Mouse (Mus musculus) CH12.LX (cell line): Measurements from ENCODE around the gene Trhr2. TPM values are rescaled to one million over a fixed set of nuclear protein-coding genes. Genes with fewer than 3 reads are reported as not detected.

ENCODE experiments used
- DNase-seq: peaks from one replicate; pipeline ENCODE4 v3.0.0-alpha.2; 2013; ENCODE audit errors: extremely low read depth
- H3K27ac ChIP-seq: 2 replicates; pipeline ENCODE4 v1.5.1; 2012; ENCODE audit warnings: low read depth, mild to moderate bottlenecking, control low read depth, moderate library complexity; ENCODE audit not compliant: insufficient read depth
- H3K27me3 ChIP-seq: replicated peaks from 2 replicates; pipeline ENCODE3; 2012; ENCODE audit warnings: inconsistent platforms
- H3K36me3 ChIP-seq, 2 experiments: replicated peaks in 1 of 2; 2 replicates each; pipeline versions ENCODE3 to v1.6.1; 2012; ENCODE audit warnings: inconsistent platforms in 1 of 2, low read length in 1 of 2, mild to moderate bottlenecking in 1 of 2, mixed read lengths in 1 of 2, moderate library complexity in 1 of 2; ENCODE audit not compliant: control insufficient read depth in 1 of 2, insufficient read depth in 1 of 2
- H3K4me1 ChIP-seq, 2 experiments: 2 replicates each; pipeline ENCODE4 v1.6.1; 2012; ENCODE audit warnings: inconsistent platforms in 1 of 2, moderate library complexity in 1 of 2; ENCODE audit not compliant: insufficient read depth in 2 of 2, control insufficient read depth in 1 of 2
- H3K4me2 ChIP-seq: 2 replicates; pipeline ENCODE4 v1.6.1; 2012; ENCODE audit warnings: low read depth, mild to moderate bottlenecking, control low read depth; ENCODE audit not compliant: poor library complexity, insufficient read depth, severe bottlenecking
- H3K4me3 ChIP-seq, 3 experiments: fragments of 150-350 bp in 1 of 3; sonication (generic) in 1 of 3; replicated peaks in 1 of 3; 2 replicates each; pipeline versions ENCODE3 to v1.5.1; 2011 to 2012; ENCODE audit warnings: low read depth in 2 of 3, low read length in 2 of 3, mild to moderate bottlenecking in 2 of 3, moderate library complexity in 2 of 3, control low read depth in 1 of 3, improper control_type of control experiment in 1 of 3, inconsistent platforms in 1 of 3, mixed read lengths in 1 of 3; ENCODE audit not compliant: poor library complexity in 1 of 3
- H3K79me2 ChIP-seq: replicated peaks from 2 replicates; pipeline ENCODE4 v1.6.1; 2012; ENCODE audit warnings: mild to moderate bottlenecking, moderate library complexity; ENCODE audit not compliant: control insufficient read depth, poor library complexity, insufficient read depth, severe bottlenecking; ENCODE audit errors: extremely low read depth
- H3K9ac ChIP-seq: 2 replicates; pipeline ENCODE4 v1.6.1; 2012; ENCODE audit warnings: low read depth, mild to moderate bottlenecking, control low read depth, moderate library complexity; ENCODE audit not compliant: insufficient read depth
- H3K9me3 ChIP-seq: replicated peaks from 2 replicates; pipeline ENCODE3; 2012; ENCODE audit warnings: low read length, inconsistent platforms, mixed read lengths
- CHD1 ChIP-seq: IDR thresholded peaks from 2 replicates; pipeline ENCODE4 v1.6.1; 2012; ENCODE audit warnings: low read depth, low read length, improper control_type of control experiment, inconsistent platforms
- CHD2 ChIP-seq: IDR thresholded peaks from 2 replicates; pipeline ENCODE4 v1.6.1; 2011; ENCODE audit warnings: low read length, improper control_type of control experiment
- ELF1 ChIP-seq: IDR thresholded peaks from 2 replicates; pipeline ENCODE4 v1.6.1; 2014; ENCODE audit warnings: low read depth, mild to moderate bottlenecking, inconsistent platforms, low read length, improper control_type of control experiment
- EP300 ChIP-seq: IDR thresholded peaks from 2 replicates; pipeline ENCODE4 v1.6.1; 2011; ENCODE audit warnings: low read length, improper control_type of control experiment
- ETS1 ChIP-seq: conservative IDR thresholded peaks from 2 replicates; pipeline ENCODE4 v1.6.1; 2012; ENCODE audit warnings: low read depth, mild to moderate bottlenecking, inconsistent platforms, low read length, improper control_type of control experiment, moderate library complexity
- HCFC1 ChIP-seq: IDR thresholded peaks from 2 replicates; pipeline ENCODE4 v1.6.1; 2012; ENCODE audit warnings: low read depth, mild to moderate bottlenecking, inconsistent platforms, low read length, improper control_type of control experiment
- IRF4 ChIP-seq: IDR thresholded peaks from 2 replicates; pipeline ENCODE4 v1.6.1; 2014; ENCODE audit warnings: low read depth, mild to moderate bottlenecking, inconsistent platforms, low read length, improper control_type of control experiment
- JUND ChIP-seq: conservative IDR thresholded peaks from 2 replicates; pipeline ENCODE4 v1.6.1; 2011; ENCODE audit warnings: low read depth, low read length, improper control_type of control experiment
- MAFK ChIP-seq: IDR thresholded peaks from 2 replicates; pipeline ENCODE4 v1.6.1; 2011; ENCODE audit warnings: low read length, improper control_type of control experiment; ENCODE audit not compliant: insufficient replicate concordance
- MAZ ChIP-seq: IDR thresholded peaks from 2 replicates; pipeline ENCODE4 v1.6.1; 2012; ENCODE audit warnings: low read depth, mild to moderate bottlenecking, inconsistent platforms, low read length, improper control_type of control experiment, moderate library complexity
- MEF2A ChIP-seq: IDR thresholded peaks from 2 replicates; pipeline ENCODE4 v1.6.1; 2014; ENCODE audit warnings: low read depth, mild to moderate bottlenecking, inconsistent platforms, low read length, improper control_type of control experiment, borderline replicate concordance
- MXI1 ChIP-seq: IDR thresholded peaks from 2 replicates; pipeline ENCODE4 v1.6.1; 2011; ENCODE audit warnings: mild to moderate bottlenecking, low read depth, low read length, improper control_type of control experiment
- MYC ChIP-seq: IDR thresholded peaks from 2 replicates; pipeline ENCODE4 v1.6.1; 2011; ENCODE audit warnings: low read depth, mild to moderate bottlenecking, improper control_type of control experiment, low read length
- NELFE ChIP-seq: IDR thresholded peaks from 2 replicates; pipeline ENCODE4 v1.6.1; 2011; ENCODE audit warnings: low read depth, low read length, improper control_type of control experiment
- POLR2AphosphoS2 ChIP-seq: IDR thresholded peaks from 2 replicates; pipeline ENCODE4 v1.6.1; 2011; ENCODE audit warnings: low read depth, low read length, improper control_type of control experiment
- RAD21 ChIP-seq: IDR thresholded peaks from 2 replicates; pipeline ENCODE4 v1.6.1; 2011; ENCODE audit warnings: low read depth, mild to moderate bottlenecking, low read length, improper control_type of control experiment, moderate library complexity
- SIN3A ChIP-seq: IDR thresholded peaks from 2 replicates; pipeline ENCODE4 v1.6.1; 2012; ENCODE audit warnings: low read length, improper control_type of control experiment, inconsistent platforms
- TBP ChIP-seq: conservative IDR thresholded peaks from 2 replicates; pipeline ENCODE4 v1.6.1; 2011; ENCODE audit warnings: low read depth, low read length, improper control_type of control experiment
- TCF12 ChIP-seq: IDR thresholded peaks from 2 replicates; pipeline ENCODE4 v1.6.1; 2014; ENCODE audit warnings: low read depth, mild to moderate bottlenecking, inconsistent platforms, low read length, improper control_type of control experiment
- UBTF ChIP-seq: IDR thresholded peaks from 2 replicates; pipeline ENCODE4 v1.6.1; 2012; ENCODE audit warnings: low read depth, mild to moderate bottlenecking, inconsistent platforms, low read length, improper control_type of control experiment, moderate library complexity
- ZMIZ1 ChIP-seq: IDR thresholded peaks from 2 replicates; pipeline ENCODE4 v1.6.1; 2012; ENCODE audit warnings: low read depth, mild to moderate bottlenecking, inconsistent platforms, low read length, improper control_type of control experiment
- ZNF384 ChIP-seq: IDR thresholded peaks from 2 replicates; pipeline ENCODE4 v1.6.1; 2012; ENCODE audit warnings: low read depth, low read length, improper control_type of control experiment, inconsistent platforms
- dilution Hi-C: fragments of 300-500 bp; cut with MboI; formaldehyde crosslinking; loops from 2 replicates; pipeline ENCODE4 v1.14.3; 2020; ENCODE audit warnings: low sequenced_read_pairs; ENCODE audit not compliant: extremely low pct_unique_long_range_greater_than_20kb, extremely low pct_ligation_motif_present
- in situ Hi-C: fragments of 300-500 bp; cut with MboI; formaldehyde crosslinking; loops from 3 replicates; pipeline ENCODE4 v1.14.3; 2019; ENCODE audit warnings: low sequenced_read_pairs, low pct_ligation_motif_present, low pct_unique_long_range_greater_than_20kb, mixed read lengths
- polyA plus RNA-seq: library from polyadenylated mRNA; unstranded; fragments of >175 nt; gene quantifications from 2 replicates; pipeline ENCODE4 v1.2.1, GENCODE M21; 2012; ENCODE audit warnings: low read depth; ENCODE audit not compliant: insufficient read length
- total RNA-seq, 2 experiments: library from RNA; depleted of rRNA; stranded (reverse); fragments of 300-350 nt in 1 of 2; fragments of >200 nt in 1 of 2; gene quantifications; 2 replicates each; pipeline ENCODE4 v1.2.3; 2012 to 2014

The Trhr2 gene
- total and polyA plus RNA-seq, 3 experiments: 0.25 to 0.51 TPM; not detected in 1

GRCm38 (mm10) chr8:122368494-122368893, 7.9 kb upstream of the Trhr2 start:
- Histone ChIP-seq H3K4me3 (no peak overlapping the region), H3K4me1 (peaks cover 10 to 33% of the 10 kb centered on the region in 2 experiments), H3K4me2 (no peak overlapping the region), H3K27ac (no peak overlapping the region), H3K79me2 (no peaks in the 10 kb centered on the region), H3K36me3 (peaks cover 0 to 13% of the 10 kb centered on the region in 2 experiments), H3K27me3 (no peaks in the 10 kb centered on the region), H3K9me3 (peaks cover 5% of the 10 kb centered on the region), H3K9ac (no peak overlapping the region)
- TF ChIP-seq CHD2 (no peak), MXI1 (no peak), MAFK (no peak), NELFE (no peak), MEF2A (no peak), ELF1 (no peak), TCF12 (no peak), MAZ (no peak), RAD21 (no peak), CHD1 (no peak), JUND (no peak), MYC (no peak), UBTF (no peak), ETS1 (no peak), POLR2AphosphoS2 (no peak), ZNF384 (no peak), ZMIZ1 (no peak), IRF4 (no peak), TBP (no peak)
- no peak for DNase-seq
- in situ Hi-C loops: no loop called here
- dilution Hi-C loops: no loop called here

GRCm38 (mm10) chr8:122362967-122363366, 2.4 kb upstream of the Trhr2 start:
- DNase-seq: no peak
- peaks cover 15 to 20% of the 10 kb centered on the region in 2 experiments for H3K4me1 ChIP-seq
- no peaks in the 10 kb centered on the region for H3K79me2 ChIP-seq
- dilution Hi-C loops (no loop called here), in situ Hi-C loops (no loop called here)
- H3K4me2 ChIP-seq: no peak overlapping the region
- H3K36me3 ChIP-seq: peaks cover 0 to 6% of the 10 kb centered on the region in 2 experiments
- peaks cover 5% of the 10 kb centered on the region for H3K9me3 ChIP-seq
- no peak overlapping the region for H3K4me3 ChIP-seq
- no peak overlapping the region for H3K9ac ChIP-seq
- TF ChIP-seq UBTF: no peak
- no peak for TF ChIP-seq SIN3A
- no peak for TF ChIP-seq IRF4
- TF ChIP-seq EP300: no peak
- TF ChIP-seq MEF2A: no peak
- no peak for TF ChIP-seq HCFC1
- TF ChIP-seq CHD2: no peak
- no peak for TF ChIP-seq MAZ
- TF ChIP-seq ELF1: no peak
- TF ChIP-seq MXI1: no peak
- no peak for TF ChIP-seq RAD21
- no peak overlapping the region for H3K27ac ChIP-seq
- no peaks in the 10 kb centered on the region for H3K27me3 ChIP-seq
